Mouse (Mus musculus) kidney, postnatal 36 days (tissue): ENCODE measurements around the gene Wdr43.

Experiments
- DNase-seq, 2 experiments: peaks; one replicate each; pipeline ENCODE4 v3.0.0; 2021 to 2022; ENCODE audit warnings: mixed read lengths in 2 of 2

The Wdr43 gene

GRCm38 (mm10) chr17:71663491-71663890 lies 47.8 kb downstream of the Wdr43 start:
- DNase-seq: no peak

GRCm38 (mm10) chr17:71664172-71664571 lies 48.5 kb downstream of the Wdr43 start:
- no peak for DNase-seq

- DNase-seq: no peak
These were observed 49.5 kb downstream of the Wdr43 start for GRCm38 (mm10) chr17:71665201-71665600.

- DNase-seq: no peak
These were observed 53.8 kb downstream of the Wdr43 start for GRCm38 (mm10) chr17:71669511-71669910.

GRCm38 (mm10) chr17:71671840-71672546 lies 56.3 kb downstream of the Wdr43 start:
- peak; percentile 34 to 82 for DNase-seq

GRCm38 (mm10) chr17:71673092-71673491 lies 57.4 kb downstream of the Wdr43 start, which contains the start of gene Togaram2:
Gene Togaram2, plus strand, starts transcription at chr17:71673261.
- DNase-seq: no peak

GRCm38 (mm10) chr17:71673936-71674335 lies 58.2 kb downstream of the Wdr43 start:
- DNase-seq: no peak

GRCm38 (mm10) chr17:71674886-71675285 lies 59.2 kb downstream of the Wdr43 start:
- peak in 1 of 2 experiments; percentile 51 for DNase-seq

GRCm38 (mm10) chr17:71681666-71682065 lies 66.0 kb downstream of the Wdr43 start:
- no peak for DNase-seq

- DNase-seq: no peak
These were observed 66.7 kb downstream of the Wdr43 start for GRCm38 (mm10) chr17:71682379-71682778.

GRCm38 (mm10) chr17:71683281-71683680 lies 67.6 kb downstream of the Wdr43 start:
- no peak for DNase-seq

GRCm38 (mm10) chr17:71684103-71684608 lies 68.5 kb downstream of the Wdr43 start:
- no peak for DNase-seq

- DNase-seq: no peak
These were observed 71.7 kb downstream of the Wdr43 start for GRCm38 (mm10) chr17:71687436-71687835.

- DNase-seq: peak; percentile 23 to 34
These were observed 74.2 kb downstream of the Wdr43 start for GRCm38 (mm10) chr17:71689903-71690302.

- peak in 1 of 2 experiments; percentile 43 for DNase-seq
These were observed 75.7 kb downstream of the Wdr43 start for GRCm38 (mm10) chr17:71691361-71691875.

- DNase-seq: no peak
These were observed 77.6 kb downstream of the Wdr43 start for GRCm38 (mm10) chr17:71693313-71693712.

- peak in 1 of 2 experiments; percentile 65 for DNase-seq
These were observed 78.1 kb downstream of the Wdr43 start for GRCm38 (mm10) chr17:71693780-71694179.

- no peak for DNase-seq
These were observed 79.5 kb downstream of the Wdr43 start for GRCm38 (mm10) chr17:71695151-71695550.

- no peak for DNase-seq
These were observed 80.1 kb downstream of the Wdr43 start for GRCm38 (mm10) chr17:71695716-71696315.

- DNase-seq: no peak
These were observed 80.7 kb downstream of the Wdr43 start for GRCm38 (mm10) chr17:71696396-71696795.

GRCm38 (mm10) chr17:71697896-71698618 lies 82.4 kb downstream of the Wdr43 start:
- no peak for DNase-seq

- DNase-seq: no peak
These were observed 82.9 kb downstream of the Wdr43 start for GRCm38 (mm10) chr17:71698619-71698956.

GRCm38 (mm10) chr17:71705113-71705512 lies 89.4 kb downstream of the Wdr43 start:
- DNase-seq: no peak
